Mouse (Mus musculus): ENCODE results near the gene Amer2.

GRCm38 (mm10) chr14:60431515-60431914 is 58.5 kb downstream of the Amer2 start:
- no peak for TF ChIP-seq CTCF (IDR thresholded peaks at IDR 0.05; ENCODE audit: borderline replicate concordance, control insufficient read depth, extremely low read depth, insufficient read depth, low read length, poor library complexity)
- no peak for TF ChIP-seq POLR2A (IDR thresholded peaks at IDR 0.05; ENCODE audit: control insufficient read depth, extremely low read depth, insufficient read depth, low read length, poor library complexity)

Measured in thymus, adult 2 months (tissue).